Mouse (Mus musculus): ENCODE measurements around the gene Noct. TPM values are rescaled to one million over a fixed set of nuclear protein-coding genes. Genes with fewer than 3 reads are reported as not detected.
"Not testable (repeated sequence)": the region's sequence is repeated elsewhere in the genome, so short reads cannot be mapped to it uniquely, and the experiment has no call there.

The Noct gene
- total RNA-seq, 2 experiments from 2014 or later, result 51.0 to 56.1 TPM

- no peak for DNase-seq (ENCODE audit: low spot score in 2 of 2)
Observed at GRCm38 (mm10) chr3:51204441-51204840, 19.8 kb upstream of the Noct start.

- DNase-seq (ENCODE audit: low spot score in 2 of 2), result no peak
Observed at GRCm38 (mm10) chr3:51204897-51205296, 19.4 kb upstream of the Noct start.

DNA sequence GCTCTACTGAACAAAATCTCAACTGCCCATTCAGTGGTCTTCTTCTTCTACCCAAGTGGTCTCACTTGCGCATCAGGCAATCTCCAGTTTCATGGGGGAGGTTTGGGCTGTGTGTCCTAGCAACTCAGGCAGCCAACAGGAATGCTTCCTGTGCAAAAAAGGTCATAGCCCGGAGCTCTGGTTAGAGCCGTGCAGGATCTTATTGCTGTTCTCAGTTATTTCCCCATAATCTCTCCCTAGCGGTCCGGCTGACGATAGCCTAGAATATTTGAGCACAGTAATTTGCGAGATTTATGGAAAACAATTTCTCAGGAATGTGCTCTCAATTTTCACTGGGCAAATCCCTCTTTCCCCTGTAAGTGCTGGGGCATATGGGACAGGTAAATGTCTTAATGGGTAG lies 17.7 kb upstream of the Noct start:
- DNase-seq (ENCODE audit: low spot score in 2 of 2), result no peak

DNA sequence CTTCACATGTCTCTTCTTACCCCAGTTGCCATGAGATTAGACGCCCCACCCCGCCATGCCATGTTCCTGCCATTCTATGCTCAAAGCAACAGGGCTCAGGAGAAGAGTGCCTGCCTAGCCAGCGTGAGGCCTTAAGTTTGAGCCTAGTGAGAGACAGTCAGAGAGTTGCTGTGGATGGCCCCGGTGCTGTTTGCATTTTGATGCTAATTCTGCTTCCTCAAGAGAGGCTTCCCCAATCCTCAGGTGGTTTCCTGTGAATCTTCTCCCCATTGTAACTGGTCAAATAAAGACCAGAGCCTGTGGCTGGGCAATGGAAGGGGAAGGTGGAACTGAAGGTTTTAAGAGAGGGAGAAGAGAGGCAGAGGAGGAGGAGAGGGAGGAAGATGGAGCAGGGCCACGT lies 15.6 kb upstream of the Noct start:
- DNase-seq (ENCODE audit: low spot score in 2 of 2), result no peak

DNA sequence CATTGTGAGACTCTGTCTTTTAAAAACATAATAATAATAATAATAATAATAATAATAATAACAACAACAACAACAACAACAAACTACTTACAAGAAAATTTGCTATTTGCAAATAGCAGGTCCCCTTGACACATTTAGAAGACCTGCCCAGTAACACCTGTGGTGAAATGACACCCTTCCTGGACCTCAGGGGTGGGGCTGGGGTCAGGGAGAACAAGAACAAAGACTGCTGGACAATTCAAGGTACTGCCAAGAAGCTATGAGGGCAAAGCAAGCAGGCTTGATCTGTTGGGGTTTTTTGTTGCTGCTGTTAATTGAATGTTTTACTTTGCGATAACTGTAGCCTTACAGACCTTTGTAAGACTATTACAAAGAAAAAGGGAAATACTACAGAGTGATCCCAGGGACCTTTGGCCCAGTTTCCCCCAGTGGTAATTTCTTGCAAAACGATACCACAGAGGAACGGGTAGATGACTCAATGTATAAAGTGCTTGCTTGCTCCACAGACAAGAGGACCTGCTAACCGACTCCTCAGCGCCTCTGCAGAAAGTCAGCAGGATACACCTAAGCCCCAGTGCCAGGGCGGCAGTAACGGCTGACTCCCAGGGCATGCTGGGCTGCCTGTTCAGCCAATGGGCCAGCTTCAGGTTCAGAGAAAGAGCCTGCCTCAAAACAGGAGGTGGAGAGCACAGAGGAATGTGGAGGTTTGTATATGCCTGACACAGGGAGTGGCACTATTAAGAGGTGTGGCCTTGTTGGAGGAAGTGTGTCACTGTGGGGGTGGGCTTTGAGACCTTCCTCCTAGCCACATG lies 14.5 kb upstream of the Noct start:
- DNase-seq (ENCODE audit: low spot score in 2 of 2), result no peak

DNA sequence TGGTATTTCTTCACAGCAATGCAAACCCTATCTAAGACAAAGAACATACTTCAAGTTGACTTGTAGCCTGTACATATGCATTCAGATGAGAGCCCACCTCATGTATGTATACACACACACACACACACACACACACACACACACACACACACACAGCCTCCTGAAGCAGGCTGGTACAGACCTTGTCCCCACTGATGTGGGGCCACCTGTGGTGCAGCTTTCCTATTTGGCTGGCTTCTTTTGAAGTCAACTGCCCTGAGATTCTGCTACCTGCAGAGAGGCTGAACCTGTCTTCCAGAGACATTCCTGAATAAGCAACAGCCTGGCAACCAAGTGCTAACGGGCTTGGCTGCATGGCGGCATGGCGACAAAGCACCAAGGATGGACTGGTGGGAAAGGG lies 13.8 kb upstream of the Noct start:
- no peak for DNase-seq (ENCODE audit: low spot score in 2 of 2)

DNA sequence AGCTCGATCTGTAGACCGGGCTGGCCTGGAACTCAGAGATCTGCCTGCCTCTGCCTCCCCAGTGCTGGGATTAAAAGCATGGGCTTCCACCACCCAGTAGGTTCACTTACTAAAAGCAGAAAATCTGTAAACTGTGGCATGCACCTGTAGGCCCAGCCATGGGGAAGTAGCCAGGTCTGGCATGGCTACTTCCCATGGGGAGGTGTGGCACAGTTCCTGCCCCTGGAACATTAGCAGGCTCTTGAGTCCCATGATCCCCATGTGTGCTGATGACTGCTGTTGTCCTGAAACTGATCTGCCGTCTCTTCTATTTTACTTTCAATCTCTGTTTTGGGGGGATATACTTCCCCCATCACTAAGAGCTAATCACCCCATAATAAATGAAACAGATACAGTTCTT lies 11.1 kb upstream of the Noct start:
- no peak for DNase-seq (ENCODE audit: low spot score in 2 of 2)

- no peak for DNase-seq (ENCODE audit: low spot score in 2 of 2)
Observed at GRCm38 (mm10) chr3:51215681-51216080, 8.6 kb upstream of the Noct start.

GRCm38 (mm10) chr3:51216351-51216750 lies 7.9 kb upstream of the Noct start:
- DNase-seq (ENCODE audit: low spot score in 2 of 2), result not testable (repeated sequence)

- not testable (repeated sequence) for DNase-seq (ENCODE audit: low spot score in 2 of 2)
Observed at GRCm38 (mm10) chr3:51218385-51218784, 5.9 kb upstream of the Noct start.

DNA sequence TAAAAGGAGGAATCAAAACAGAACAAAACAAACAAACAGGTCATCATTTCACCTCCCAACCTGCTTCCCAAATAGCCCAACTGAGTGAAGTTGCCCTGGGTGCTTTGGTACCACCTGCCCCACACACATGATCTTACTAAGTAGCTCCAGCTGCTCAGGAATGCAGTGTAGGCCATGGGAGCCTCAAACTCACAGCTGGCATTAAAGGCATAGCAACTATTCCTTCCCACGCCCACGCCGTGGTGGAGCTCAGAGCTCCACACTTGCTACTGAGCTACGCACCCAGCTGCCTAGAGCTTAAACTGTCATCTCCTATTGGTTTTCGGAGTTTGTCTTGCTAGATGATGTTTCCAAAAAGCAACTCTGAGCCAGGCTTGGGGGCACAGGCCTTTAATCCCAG lies 5.0 kb upstream of the Noct start:
- no peak for DNase-seq (ENCODE audit: low spot score in 2 of 2)

GRCm38 (mm10) chr3:51220846-51221245 lies 3.4 kb upstream of the Noct start:
- no peak for DNase-seq (ENCODE audit: low spot score in 2 of 2)

GRCm38 (mm10) chr3:51221847-51222246 lies 2.4 kb upstream of the Noct start:
- DNase-seq (ENCODE audit: low spot score in 2 of 2), result no peak

GRCm38 (mm10) chr3:51222302-51222701 lies 1.9 kb upstream of the Noct start:
- DNase-seq (ENCODE audit: low spot score in 2 of 2), result no peak

DNA sequence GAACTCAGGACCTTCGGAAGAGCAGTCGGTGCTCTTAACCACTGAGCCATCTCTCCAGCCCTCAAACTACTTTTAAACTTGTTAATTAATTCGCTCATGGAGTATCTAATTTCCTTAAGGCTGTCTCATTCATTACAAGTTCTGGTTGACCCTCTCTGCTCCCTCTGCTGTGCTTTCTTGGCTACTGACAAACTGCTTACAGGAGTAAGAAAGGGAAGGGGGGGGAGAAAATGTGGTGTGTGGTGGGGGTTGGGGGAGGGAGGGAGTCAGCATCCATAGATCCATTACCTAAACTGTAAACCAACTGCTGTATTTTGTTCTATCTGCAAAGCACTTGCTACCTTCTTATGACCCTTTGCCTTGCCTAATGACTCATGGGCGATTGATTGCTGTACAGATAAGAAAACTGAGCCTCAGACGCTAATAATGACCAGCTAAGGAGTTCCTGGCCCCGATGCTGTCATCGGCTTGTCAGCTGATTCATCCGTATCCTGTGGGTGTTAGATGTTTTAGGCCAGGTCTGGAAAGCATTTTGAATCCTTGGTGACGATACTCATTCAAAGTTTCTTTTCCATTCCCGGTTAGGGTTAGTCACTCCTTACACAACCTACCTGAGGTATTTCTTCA lies 1.3 kb upstream of the Noct start:
- DNase-seq (ENCODE audit: low spot score in 2 of 2), result no peak

GRCm38 (mm10) chr3:51223556-51223955 lies 691 bp upstream of the Noct start:
- no peak for DNase-seq (ENCODE audit: low spot score in 2 of 2)

GRCm38 (mm10) chr3:51225226-51225750 lies 1.0 kb downstream of the Noct start:
- DNase-seq (ENCODE audit: low spot score in 2 of 2), result peak in 1 of 2 experiments; percentile 26

DNA sequence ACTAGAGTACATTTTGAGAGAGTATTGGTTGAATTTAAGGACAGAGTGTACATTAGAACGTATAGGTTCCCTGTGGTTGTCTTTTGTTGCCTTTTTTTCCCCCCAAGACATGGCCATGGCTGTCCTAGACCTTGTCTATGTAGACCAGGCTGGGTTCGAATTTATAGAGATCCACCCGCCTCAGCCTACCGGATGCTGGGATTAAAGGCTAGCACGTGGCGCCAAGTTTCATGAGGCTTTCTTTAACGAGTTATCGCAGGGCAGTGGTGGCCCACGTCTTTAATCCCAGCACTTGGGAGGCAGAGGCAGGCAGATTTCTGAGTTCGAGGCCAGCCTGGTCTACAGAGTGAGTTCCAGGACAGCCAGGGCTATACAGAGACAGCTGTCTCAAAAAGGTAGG lies 1.7 kb downstream of the Noct start:
- no peak for DNase-seq (ENCODE audit: low spot score in 2 of 2)

DNA sequence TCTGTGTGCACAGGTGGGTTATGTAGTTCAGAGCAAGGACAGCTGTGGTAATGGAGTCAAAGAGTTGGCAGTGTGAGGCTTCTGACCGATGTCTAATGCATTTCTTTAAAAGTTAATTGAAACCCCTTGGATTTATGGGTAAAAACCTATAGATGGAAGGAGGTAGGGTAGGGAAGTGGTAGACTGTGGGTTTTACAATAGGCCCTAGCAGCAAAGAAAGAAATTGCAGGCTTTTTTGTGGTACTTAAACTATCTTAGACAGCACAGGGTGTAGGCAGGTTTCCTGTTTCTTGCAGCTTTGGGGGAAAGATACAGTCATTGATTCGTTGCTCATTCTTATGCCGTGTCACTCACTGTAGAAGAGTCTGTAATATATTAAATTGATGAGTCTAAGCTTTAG lies 2.4 kb downstream of the Noct start:
- DNase-seq (ENCODE audit: low spot score in 2 of 2), result no peak

- DNase-seq (ENCODE audit: low spot score in 2 of 2), result peak in 1 of 2 experiments; percentile 36
Observed at GRCm38 (mm10) chr3:51228038-51228820, 4.0 kb downstream of the Noct start.

GRCm38 (mm10) chr3:51228821-51229205 lies 4.6 kb downstream of the Noct start:
- DNase-seq (ENCODE audit: low spot score in 2 of 2), result peak; percentile 42 to 62

GRCm38 (mm10) chr3:51229226-51229625 lies 5.0 kb downstream of the Noct start:
- no peak for DNase-seq (ENCODE audit: low spot score in 2 of 2)

Data from left cerebral cortex, adult 18-20 months (tissue).